Mouse (Mus musculus) kidney, adult 2 months (tissue): ENCODE measurements around the gene Chrna10. TPM values are rescaled to one million over a fixed set of nuclear protein-coding genes. Genes with fewer than 3 reads are reported as not detected.

ENCODE experiments used
- DNase-seq: peaks from one replicate; pipeline ENCODE4 v3.0.0; 2021
- H3K27ac ChIP-seq: fragments of 200-500 bp; 2 replicates; pipeline ENCODE4 v1.5.1; 2012; ENCODE audit warnings: low read depth, low read length, control low read depth, inconsistent platforms; ENCODE audit not compliant: insufficient read depth
- H3K27me3 ChIP-seq: fragments of 200-500 bp; replicated peaks from 2 replicates; pipeline ENCODE4 v1.6.1; 2012; ENCODE audit warnings: mild to moderate bottlenecking, moderate library complexity, low read length, inconsistent platforms; ENCODE audit not compliant: control insufficient read depth, insufficient read depth
- H3K36me3 ChIP-seq: fragments of 200-500 bp; 2 replicates; pipeline ENCODE4 v1.6.1; 2012; ENCODE audit warnings: mild to moderate bottlenecking, moderate library complexity, low read length, inconsistent platforms; ENCODE audit not compliant: control insufficient read depth, insufficient read depth
- H3K4me1 ChIP-seq: fragments of 200-500 bp; 2 replicates; pipeline ENCODE4 v1.6.1; 2011; ENCODE audit warnings: low read length; ENCODE audit not compliant: control insufficient read depth, insufficient read depth
- H3K4me3 ChIP-seq: fragments of 200-500 bp; 2 replicates; pipeline ENCODE4 v1.5.1; 2011; ENCODE audit warnings: mild to moderate bottlenecking, low read depth, low read length, control low read depth; ENCODE audit not compliant: insufficient read depth
- CTCF ChIP-seq: fragments of 200-500 bp; conservative IDR thresholded peaks from 2 replicates; pipeline ENCODE4 v1.5.1; 2011; ENCODE audit warnings: low read depth, mild to moderate bottlenecking, control low read depth, low read length, moderate library complexity, mixed read lengths; ENCODE audit not compliant: insufficient read depth, insufficient read length
- POLR2A ChIP-seq: fragments of 200-500 bp; IDR thresholded peaks from one replicate; pipeline ENCODE4 v1.6.1; 2011; ENCODE audit warnings: low read depth, low read length, control low read depth
- WGBS: fragments of 180-500 bp; shearing (Covaris S2); methylation state at CpG from one replicate; pipeline ENCODE4 v1.1.7; 2018; 5-methylcytosine and 5-hydroxymethylcytosine counted together
- polyA plus RNA-seq: library from polyadenylated mRNA; depleted of rRNA; stranded (reverse); fragments of >200 nt; gene quantifications from 2 replicates; pipeline ENCODE4 v1.2.3, GENCODE M21; 2012

Gene Chrna10
- polyA plus RNA-seq, 1 experiment: not detected

DNA sequence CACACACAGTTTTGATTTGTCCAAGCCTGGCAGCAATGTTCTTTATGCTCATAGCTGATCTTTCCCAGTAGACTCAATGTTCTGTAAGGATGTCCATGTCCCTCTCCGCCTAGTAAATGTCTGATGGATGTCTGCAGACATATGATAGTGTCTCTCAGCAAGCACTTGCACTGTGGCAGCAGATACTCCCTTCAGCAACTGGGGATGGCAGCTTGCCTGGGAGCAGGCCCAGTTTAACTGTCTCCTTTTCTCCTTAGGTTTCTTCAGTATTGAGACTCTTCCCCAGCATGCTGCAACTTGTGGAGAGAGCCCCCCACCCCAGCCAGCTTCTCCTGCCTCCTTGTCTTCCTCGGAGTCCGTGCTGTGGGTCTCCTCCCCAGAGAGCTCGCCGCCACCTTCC is 34.8 kb downstream of the Chrna10 start:
- H3K4me3 ChIP-seq: no peak overlapping the region
- H3K4me1 ChIP-seq: no peaks in the 10 kb centered on the region
- TF ChIP-seq POLR2A: no peak
- TF ChIP-seq CTCF: no peak
- DNase-seq: no peak
- H3K27ac ChIP-seq: no peak overlapping the region
- H3K36me3 ChIP-seq: 0 out of 2 replicates have a peak, but pooled peaks cover 2% of the 10 kb centered on the region
- WGBS: 94% methylated on average over 5 of the region's 5 CpGs
- H3K27me3 ChIP-seq: no peaks in the 10 kb centered on the region

DNA sequence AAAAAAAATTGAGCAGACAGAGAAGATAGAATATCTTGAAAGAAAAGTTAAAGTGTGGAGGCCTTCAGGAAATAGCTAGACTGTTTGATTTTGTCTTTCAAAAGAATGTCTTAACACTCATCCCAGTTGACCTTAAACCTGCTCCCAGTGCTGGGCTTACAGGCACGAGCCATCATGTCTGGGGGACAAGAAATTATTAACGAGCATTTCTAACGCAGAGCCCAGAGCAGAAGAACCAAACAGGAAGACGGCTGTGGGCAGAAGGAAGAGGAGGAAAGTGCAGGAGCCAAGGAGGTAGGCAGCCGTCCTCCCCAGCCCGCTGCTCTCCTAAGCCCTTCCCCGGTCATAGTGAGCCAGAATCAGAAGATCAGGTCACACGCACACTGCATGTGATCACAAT is 36.3 kb downstream of the Chrna10 start:
- no peak for TF ChIP-seq POLR2A
- no peak for TF ChIP-seq CTCF
- 0 out of 2 replicates have a peak, but pooled peaks cover 2% of the 10 kb centered on the region for H3K36me3 ChIP-seq
- 51% methylated on average over 8 of the region's 8 CpGs for WGBS
- H3K4me1 ChIP-seq: no peaks in the 10 kb centered on the region
- DNase-seq: peak; percentile 48
- H3K27me3 ChIP-seq: no peaks in the 10 kb centered on the region
- H3K27ac ChIP-seq: peak overlapping the region; percentile 5; the same call in 1 of the 2 replicates
- peak overlapping the region; percentile 35; the same call in 1 of the 2 replicates for H3K4me3 ChIP-seq

DNA sequence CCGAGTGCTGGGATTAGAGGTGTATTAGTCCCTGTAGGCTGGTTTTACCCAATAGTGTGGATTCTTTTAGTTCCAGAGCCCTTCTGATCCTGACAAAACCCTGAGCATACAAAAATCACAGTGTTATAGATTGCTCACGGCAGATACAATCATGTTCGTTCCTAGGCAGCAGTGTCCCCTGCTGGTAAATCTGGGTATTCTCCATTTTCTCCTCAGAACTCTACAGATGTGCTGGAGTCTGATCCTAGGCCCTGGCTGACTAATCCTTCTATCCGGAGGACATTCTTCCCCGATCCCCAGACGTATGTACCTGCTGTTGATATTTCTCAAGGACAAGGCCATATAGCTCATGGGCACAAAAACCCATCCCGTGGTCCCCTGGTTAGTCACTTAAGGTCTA is 38.1 kb downstream of the Chrna10 start:
- WGBS: 72% methylated on average over 7 of the region's 7 CpGs
- H3K4me3 ChIP-seq: no peak overlapping the region
- TF ChIP-seq POLR2A (no peak), CTCF (peak; percentile 45)
- H3K36me3 ChIP-seq: 0 out of 2 replicates have a peak, but pooled peaks cover 2% of the 10 kb centered on the region
- H3K27me3 ChIP-seq: no peaks in the 10 kb centered on the region
- peak; percentile 42 for DNase-seq
- H3K4me1 ChIP-seq: no peaks in the 10 kb centered on the region
- H3K27ac ChIP-seq: no peak overlapping the region

DNA sequence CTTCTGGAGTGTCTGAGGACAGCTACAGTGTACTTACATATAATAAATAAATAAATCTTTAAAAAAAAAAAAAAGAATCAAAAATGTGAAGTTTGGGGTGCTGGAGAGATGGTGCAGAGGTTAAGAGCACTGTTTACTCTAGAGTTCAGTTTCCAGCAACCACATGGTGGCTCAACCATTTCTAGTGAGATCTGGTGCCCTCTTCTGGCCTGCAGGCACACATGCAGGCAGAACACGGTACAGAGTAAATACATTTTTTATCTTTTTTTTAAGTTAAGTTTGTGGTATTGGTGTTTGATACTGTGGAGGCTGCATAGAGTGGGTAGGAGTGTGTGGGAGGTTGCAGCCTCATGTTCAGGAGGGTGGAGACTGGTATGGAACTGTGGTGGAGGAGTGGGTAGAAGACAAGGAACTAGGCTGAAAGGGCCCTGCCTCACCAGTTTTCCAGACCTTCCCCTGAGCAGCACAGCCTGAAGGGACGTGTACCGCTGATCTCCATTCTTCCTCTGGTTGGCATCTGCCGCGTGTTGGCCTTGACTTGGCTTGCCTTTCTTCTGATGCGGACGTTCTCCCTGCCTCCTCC is 39.8 kb downstream of the Chrna10 start:
- Histone ChIP-seq H3K27me3 (no peaks in the 10 kb centered on the region), H3K36me3 (peaks cover 3% of the 10 kb centered on the region; the same call in 1 of the 2 replicates), H3K27ac (no peak overlapping the region), H3K4me1 (no peaks in the 10 kb centered on the region), H3K4me3 (no peak overlapping the region)
- peak; percentile 33 for DNase-seq
- WGBS: 82% methylated on average over 7 of the region's 7 CpGs
- no peak for TF ChIP-seq POLR2A
- TF ChIP-seq CTCF: peak; percentile 73

DNA sequence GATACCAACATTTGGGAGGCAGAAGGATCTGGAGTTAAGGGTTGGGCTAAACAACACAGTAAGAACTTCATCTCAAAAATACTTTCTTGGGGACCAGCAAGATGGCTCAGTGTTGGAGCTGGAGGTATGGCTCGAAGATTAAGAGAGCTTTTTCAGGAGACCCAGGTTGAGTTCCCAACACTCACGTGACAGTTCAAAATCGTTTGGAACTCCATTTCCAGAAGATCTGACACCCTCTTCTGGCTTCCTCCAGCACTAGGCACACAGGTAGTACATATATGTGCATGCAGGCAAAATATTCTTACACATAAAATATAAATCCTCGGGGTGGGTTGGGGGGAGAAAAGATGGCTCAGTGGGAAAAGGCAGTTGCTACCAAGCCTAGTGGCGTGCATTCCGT is 50.3 kb downstream of the Chrna10 start:
- Histone ChIP-seq H3K27me3 (no peaks in the 10 kb centered on the region), H3K27ac (no peak overlapping the region), H3K4me3 (no peak overlapping the region), H3K4me1 (peaks cover 2% of the 10 kb centered on the region; the same call in 1 of the 2 replicates), H3K36me3 (no peaks in the 10 kb centered on the region)
- no peak for DNase-seq
- WGBS: 55% methylated on average over 6 of the region's 6 CpGs
- no peak for TF ChIP-seq CTCF
- no peak for TF ChIP-seq POLR2A

DNA sequence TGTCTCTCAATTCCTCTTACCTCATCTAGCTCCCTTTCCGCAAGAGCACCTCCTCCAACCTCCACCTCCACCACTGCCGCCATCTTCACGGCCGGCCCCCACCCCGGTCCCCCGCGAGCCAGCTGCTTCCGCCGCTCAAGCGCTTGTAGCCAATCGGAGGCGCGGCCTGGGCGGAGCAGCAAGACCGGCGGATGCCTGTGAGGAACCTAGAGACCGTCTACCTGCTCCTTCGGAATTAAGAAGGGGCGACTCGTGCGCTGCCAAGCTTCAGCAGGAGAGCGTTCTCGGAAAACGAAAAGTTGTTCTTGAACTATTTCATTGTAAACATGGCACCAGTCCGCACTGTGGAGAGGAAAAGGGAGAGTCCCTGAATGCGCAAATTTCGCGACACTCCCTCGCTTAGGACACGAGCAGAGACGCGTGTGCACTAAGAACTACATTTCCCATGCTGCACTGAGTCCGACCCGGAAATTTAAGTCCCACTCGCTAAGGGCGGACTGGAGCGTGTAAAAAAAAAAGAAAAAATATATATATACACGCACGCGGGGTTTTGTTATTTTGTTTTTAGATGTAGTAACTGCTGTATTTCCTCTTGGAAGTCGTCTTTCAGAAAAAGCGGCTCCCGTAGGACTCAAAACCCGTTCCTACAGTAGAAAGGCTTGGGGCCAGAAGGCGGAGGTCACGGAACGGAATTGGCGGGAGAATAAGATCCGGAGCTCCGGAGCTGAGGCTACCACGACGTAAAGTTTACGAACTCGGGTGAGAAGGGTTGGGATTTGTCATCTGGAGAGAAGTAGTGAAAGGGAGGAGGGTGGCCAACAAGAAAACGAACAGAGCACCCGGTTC is 51.4 kb downstream of the Chrna10 start, which contains the start of the genes Rnf121, Xndc1 and Xntrpc:
TSS of gene Rnf121 (minus strand) at position 424 of the 846 bp plus-strand sequence.
TSS of gene Xndc1 (plus strand) at position 466 of the 846 bp plus-strand sequence.
TSS of gene Xntrpc (plus strand) at position 668 of the 846 bp plus-strand sequence.
- no peaks in the 10 kb centered on the region for H3K27me3 ChIP-seq
- no peaks in the 10 kb centered on the region for H3K36me3 ChIP-seq
- TF ChIP-seq POLR2A (no peak), CTCF (no peak)
- DNase-seq: peak; percentile 96
- H3K27ac ChIP-seq: peak within 1 kb of the TSS; percentile 84
- peaks cover 2% of the 10 kb centered on the region; the same call in 1 of the 2 replicates for H3K4me1 ChIP-seq
- WGBS: under 1% methylated on average over 56 of the region's 56 CpGs
- peak within 1 kb of the TSS; percentile 69 for H3K4me3 ChIP-seq

DNA sequence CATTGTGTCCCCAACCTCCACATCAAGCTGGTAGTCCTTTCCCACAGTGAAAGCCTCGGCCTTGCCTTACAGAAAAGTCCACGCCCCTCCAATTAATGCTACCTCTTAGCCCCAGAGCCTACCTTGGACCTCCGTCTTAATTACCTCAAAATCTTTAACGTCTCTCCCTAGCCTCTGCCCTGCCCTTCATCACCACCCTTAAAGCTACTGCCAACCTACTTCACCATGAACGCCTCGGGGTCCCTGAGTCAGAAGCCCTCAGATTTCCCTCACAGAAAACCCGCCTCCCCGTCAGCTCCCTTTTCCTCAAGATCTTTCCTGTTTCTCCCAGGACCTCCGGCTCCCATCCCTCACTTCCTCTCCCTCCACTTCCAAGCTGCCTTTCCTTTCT is 52.0 kb downstream of the Chrna10 start:
- DNase-seq: no peak
- Histone ChIP-seq H3K4me1 (peaks cover 2% of the 10 kb centered on the region; the same call in 1 of the 2 replicates), H3K36me3 (no peaks in the 10 kb centered on the region), H3K4me3 (peak overlapping the region; percentile 69), H3K27ac (peak overlapping the region; percentile 33; the same call in 1 of the 2 replicates), H3K27me3 (no peaks in the 10 kb centered on the region)
- TF ChIP-seq CTCF (no peak), POLR2A (no peak)
- WGBS: under 1% methylated on average over 9 of the region's 9 CpGs
